Mouse (Mus musculus) skeletal muscle tissue, postnatal 0 days (tissue): ENCODE results near the gene Zfp989. TPM values are rescaled to one million over a fixed set of nuclear protein-coding genes. Genes with fewer than 3 reads are reported as not detected.

Experiments used
- polyA plus RNA-seq: library from polyadenylated mRNA; unstranded; fragments of >200 nt; fragmentation: Nextera tagmentation; extraction: Ambion mirVana; gene quantifications from 2 replicates; pipeline ENCODE4 v1.2.1, GENCODE M21; 2015

Gene Zfp989
- polyA plus RNA-seq: not detected in 2 replicates

GRCm38 (mm10) chr4:146971757-146972156 lies at the start of gene Zfp989:
Gene Zfp989 (plus strand): TSS chr4:146971976.

GRCm38 (mm10) chr4:147021550-147021949 lies 49.8 kb downstream of the Zfp989 start, which contains the start of gene Rex2:
Gene Rex2 (plus strand): TSS chr4:147021850.

Other genes starting within 250 kb of the Zfp989 start
- gene Gm21411, start 62.4 kb upstream of the Zfp989 start, polyA plus RNA-seq: not detected in 2 replicates
- gene Rex2, start 49.9 kb downstream of the Zfp989 start, polyA plus RNA-seq: not detected in 2 replicates
- 2.5 and 2.9 TPM in 2 replicates for gene Zfp991, start 160.1 kb downstream of the Zfp989 start, polyA plus RNA-seq